Mouse (Mus musculus) hindbrain, embryonic 16.5 days (tissue): ENCODE data around the gene Tmcc1. TPM values are rescaled to one million over a fixed set of nuclear protein-coding genes. Genes with fewer than 3 reads are reported as not detected.
"Not testable (repeated sequence)": the region's sequence is repeated elsewhere in the genome, so short reads cannot be mapped to it uniquely, and the experiment has no call there.

Experiments used
- ATAC-seq: fragments of 200-750 bp; cut with Nextera tagmentation; 2 replicates; pipeline ENCODE4 v1.8.0; 2017; ENCODE audit warnings: moderate TSS enrichment, moderate library complexity
- H3K27ac ChIP-seq: fragments of 300-500 bp; sonication (generic); 2 replicates; pipeline ENCODE4 v1.5.1; 2014; ENCODE audit warnings: low read depth, mild to moderate bottlenecking, control low read depth, low read length, moderate library complexity
- H3K27me3 ChIP-seq: fragments of 300-500 bp; sonication (generic); replicated peaks from 2 replicates; pipeline ENCODE4 v1.6.1; 2014; ENCODE audit warnings: low read length; ENCODE audit not compliant: control insufficient read depth, insufficient read depth
- H3K36me3 ChIP-seq: fragments of 300-500 bp; sonication (generic); 2 replicates; pipeline ENCODE4 v1.6.1; 2014; ENCODE audit warnings: mild to moderate bottlenecking, low read length, moderate library complexity, mixed read lengths; ENCODE audit not compliant: control insufficient read depth, insufficient read depth
- H3K4me1 ChIP-seq: fragments of 300-500 bp; sonication (generic); 2 replicates; pipeline ENCODE4 v1.6.1; 2014; ENCODE audit warnings: low read depth, low read length; ENCODE audit not compliant: control insufficient read depth, insufficient read depth
- H3K4me2 ChIP-seq: fragments of 300-500 bp; sonication (generic); 2 replicates; pipeline ENCODE4 v1.6.1; 2014; ENCODE audit warnings: mild to moderate bottlenecking, low read length, control low read depth, moderate library complexity
- H3K4me3 ChIP-seq: fragments of 300-500 bp; sonication (generic); 2 replicates; pipeline ENCODE4 v1.5.1; 2014; ENCODE audit warnings: mild to moderate bottlenecking, low read length, control low read depth, moderate library complexity
- H3K9ac ChIP-seq: fragments of 300-500 bp; sonication (generic); 2 replicates; pipeline ENCODE4 v1.6.1; 2014; ENCODE audit warnings: low read depth, mild to moderate bottlenecking, control low read depth, low read length, moderate library complexity
- H3K9me3 ChIP-seq: fragments of 300-500 bp; sonication (generic); 2 replicates; pipeline ENCODE4 v1.6.1; 2014; ENCODE audit warnings: mild to moderate bottlenecking, low read length, moderate library complexity; ENCODE audit not compliant: control insufficient read depth
- WGBS: fragments of 180-500 bp; shearing (Covaris S2); extraction: QIAGEN DNeasy Blood & Tissue Kit; methylation state at CpG from one replicate; pipeline ENCODE4 v1.1.7; 2014; 5-methylcytosine and 5-hydroxymethylcytosine counted together
- polyA plus RNA-seq: library from polyadenylated mRNA; unstranded; fragments of >200 nt; fragmentation: Nextera tagmentation; extraction: Ambion mirVana; gene quantifications from 2 replicates; pipeline ENCODE4 v1.2.1, GENCODE M21; 2015

Gene Tmcc1
- polyA plus RNA-seq, 1 experiment from 2014 or later: 23.4 TPM

DNA sequence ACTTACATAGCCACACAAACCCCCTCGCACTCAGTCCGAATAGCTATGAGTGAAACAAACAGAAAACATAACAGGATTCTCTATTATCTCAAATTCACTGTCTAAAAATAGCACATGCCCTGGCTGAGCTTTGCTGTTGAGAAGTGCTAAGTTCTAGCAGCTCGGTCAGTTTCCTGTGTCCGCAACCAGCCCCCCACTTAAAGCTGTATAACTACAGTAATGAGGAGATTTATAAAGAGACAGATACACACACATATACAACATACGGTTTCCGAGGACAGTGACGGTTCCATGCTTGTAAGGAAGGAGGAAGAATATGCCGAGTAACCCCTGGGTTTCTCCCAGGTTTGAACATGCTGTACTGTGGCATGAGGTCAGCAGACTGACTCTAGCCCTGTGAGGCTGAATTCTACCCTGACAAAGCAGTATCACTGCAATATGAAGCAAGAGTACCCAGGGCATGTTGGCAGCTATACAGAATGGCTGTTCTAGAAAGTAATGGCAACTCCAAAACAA is 120.5 kb downstream of the Tmcc1 start:
- H3K4me3 ChIP-seq: no peak overlapping the region
- H3K4me2 ChIP-seq: peak overlapping the region; percentile 14; the same call in 1 of the 2 replicates
- ATAC-seq: no peak; the same call in 1 of the 2 replicates
- no peaks in the 10 kb centered on the region for H3K9me3 ChIP-seq
- no peaks in the 10 kb centered on the region for H3K36me3 ChIP-seq
- no peaks in the 10 kb centered on the region for H3K27me3 ChIP-seq
- peak overlapping the region; percentile 5 for H3K27ac ChIP-seq
- H3K4me1 ChIP-seq: peaks cover 9% of the 10 kb centered on the region
- no peak overlapping the region for H3K9ac ChIP-seq
- 48% methylated on average over 8 of the region's 8 CpGs for WGBS

DNA sequence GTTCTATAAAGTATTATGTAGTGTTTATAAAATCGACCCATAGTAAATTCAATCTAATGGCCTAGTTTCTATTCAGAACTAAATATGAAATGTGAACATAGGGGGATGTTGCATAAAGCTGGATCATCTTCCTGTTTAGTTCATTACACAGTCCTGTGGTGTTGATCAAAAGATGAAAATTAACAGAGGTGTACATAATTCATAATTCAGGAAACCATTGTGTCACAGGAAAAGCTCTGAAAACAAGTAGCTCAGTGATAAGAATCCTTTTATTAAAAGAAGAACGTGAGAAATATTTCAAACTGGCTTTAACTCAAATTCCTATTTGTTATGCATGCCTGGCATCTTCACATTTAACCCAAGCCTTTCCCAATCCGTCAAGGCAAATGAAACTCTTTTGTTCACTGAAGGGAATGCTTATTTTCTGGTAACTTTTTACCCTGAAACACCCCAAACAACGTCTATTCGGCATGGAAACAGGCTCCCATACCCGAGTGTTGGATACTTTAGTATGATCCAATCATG is 121.0 kb downstream of the Tmcc1 start:
- no peaks in the 10 kb centered on the region for H3K36me3 ChIP-seq
- peaks cover 9% of the 10 kb centered on the region for H3K4me1 ChIP-seq
- H3K9ac ChIP-seq: no peak overlapping the region
- no peak for ATAC-seq
- H3K4me3 ChIP-seq: no peak overlapping the region
- 23% methylated on average over 6 of the region's 6 CpGs for WGBS
- H3K9me3 ChIP-seq: no peaks in the 10 kb centered on the region
- H3K4me2 ChIP-seq: peak overlapping the region; percentile 14; the same call in 1 of the 2 replicates
- H3K27me3 ChIP-seq: no peaks in the 10 kb centered on the region
- H3K27ac ChIP-seq: peak overlapping the region; percentile 5

DNA sequence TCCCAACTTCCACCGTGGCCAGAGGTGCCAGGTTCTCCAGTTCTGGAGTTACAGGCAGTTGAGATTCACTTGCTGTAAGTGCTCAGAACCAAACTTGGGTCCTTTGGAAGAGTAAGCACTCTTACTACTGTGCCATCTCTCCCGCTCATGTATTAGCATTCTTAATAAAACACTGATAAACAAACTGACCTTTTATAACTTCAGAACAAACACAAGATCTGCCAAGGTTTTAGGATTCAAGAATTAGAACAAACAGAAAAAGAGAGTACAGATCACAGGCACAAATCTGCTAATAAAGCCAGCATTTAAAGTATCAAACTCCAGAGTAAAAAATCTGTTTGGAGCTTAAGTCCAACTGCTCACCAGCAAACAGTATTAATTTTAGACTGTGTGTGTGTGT is 121.5 kb downstream of the Tmcc1 start:
- Histone ChIP-seq H3K9ac (no peak overlapping the region), H3K9me3 (no peaks in the 10 kb centered on the region), H3K27me3 (no peaks in the 10 kb centered on the region), H3K4me3 (no peak overlapping the region), H3K27ac (no peak overlapping the region), H3K4me2 (no peak overlapping the region), H3K36me3 (no peaks in the 10 kb centered on the region), H3K4me1 (peaks cover 9% of the 10 kb centered on the region)
- ATAC-seq: no peak
- 97% methylated on average over 2 of the region's 2 CpGs for WGBS

DNA sequence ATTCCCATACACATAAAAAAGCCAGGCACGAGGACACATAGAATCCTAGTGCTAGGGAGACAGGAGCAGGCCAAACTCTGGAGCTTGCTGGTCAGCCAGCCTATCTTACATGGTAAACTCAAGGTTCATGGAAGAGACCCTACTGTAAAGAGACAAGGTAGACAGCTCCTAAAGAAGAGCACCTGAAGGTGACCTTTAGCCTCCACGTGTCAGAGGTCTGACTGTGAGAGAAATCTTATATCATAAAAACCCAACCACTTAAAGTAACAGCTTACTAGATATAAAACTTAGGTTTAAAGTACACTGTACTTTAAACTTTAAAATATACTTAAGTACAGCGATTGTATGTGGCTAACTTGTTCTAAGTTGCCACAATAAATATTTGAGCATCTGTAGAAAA is 122.7 kb downstream of the Tmcc1 start:
- H3K4me2 ChIP-seq: no peak overlapping the region
- H3K36me3 ChIP-seq: no peaks in the 10 kb centered on the region
- peaks cover 9% of the 10 kb centered on the region for H3K4me1 ChIP-seq
- H3K9me3 ChIP-seq: no peaks in the 10 kb centered on the region
- no peak for ATAC-seq
- 95% methylated on average over 3 of the region's 3 CpGs for WGBS
- no peak overlapping the region for H3K27ac ChIP-seq
- no peak overlapping the region for H3K4me3 ChIP-seq
- H3K9ac ChIP-seq: no peak overlapping the region
- no peaks in the 10 kb centered on the region for H3K27me3 ChIP-seq

DNA sequence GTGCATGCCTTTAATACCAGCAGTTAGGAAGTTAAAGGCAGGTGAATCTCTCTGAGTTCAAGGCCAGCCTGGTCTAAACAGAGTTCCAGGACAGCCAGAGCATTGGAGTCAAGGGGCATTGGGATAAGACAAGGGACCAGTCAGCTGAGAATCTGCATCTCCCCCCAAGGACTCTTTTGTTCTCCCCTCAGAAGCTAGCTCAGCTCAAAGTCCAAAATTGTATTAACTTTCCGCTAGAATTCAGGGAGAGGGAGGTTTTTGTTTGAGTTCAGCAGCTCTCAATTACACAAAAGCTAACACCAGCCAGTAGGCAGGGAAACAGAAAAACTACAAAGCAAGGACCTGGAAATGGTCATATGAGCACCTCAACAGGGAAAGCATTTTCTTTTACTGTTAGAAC is 129.8 kb downstream of the Tmcc1 start:
- ATAC-seq: no peak
- H3K4me1 ChIP-seq: no peaks in the 10 kb centered on the region
- no peaks in the 10 kb centered on the region for H3K27me3 ChIP-seq
- H3K36me3 ChIP-seq: no peaks in the 10 kb centered on the region
- H3K4me3 ChIP-seq: no peak overlapping the region
- H3K27ac ChIP-seq: no peak overlapping the region
- WGBS: 38% methylated on average over 1 of the region's 1 CpGs
- no peak overlapping the region for H3K4me2 ChIP-seq
- H3K9ac ChIP-seq: no peak overlapping the region
- H3K9me3 ChIP-seq: no peaks in the 10 kb centered on the region

DNA sequence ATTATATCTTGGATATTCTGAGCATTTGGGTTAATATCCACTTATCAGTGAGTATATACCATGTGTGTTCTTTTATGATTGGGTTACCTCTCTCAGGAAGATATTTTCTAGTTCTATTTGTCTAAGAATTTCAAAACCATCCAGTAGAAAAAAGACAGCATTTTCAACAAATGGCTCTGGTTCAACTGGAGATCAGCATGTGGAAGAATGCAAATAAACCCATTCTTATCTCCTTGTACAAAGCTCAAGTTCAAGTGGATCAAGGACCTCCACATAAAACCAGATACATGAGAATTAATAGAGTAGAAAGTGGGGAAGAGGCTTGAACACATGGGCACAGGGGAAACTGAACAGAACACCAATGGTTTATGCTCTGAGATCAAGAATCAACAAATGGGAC is 133.7 kb downstream of the Tmcc1 start:
- H3K27ac ChIP-seq, H3K4me2 ChIP-seq, H3K9me3 ChIP-seq, ATAC-seq, H3K36me3 ChIP-seq, H3K27me3 ChIP-seq, H3K9ac ChIP-seq, H3K4me3 ChIP-seq: not testable (repeated sequence)
- H3K4me1 ChIP-seq: peaks cover 13% of the 10 kb centered on the region

DNA sequence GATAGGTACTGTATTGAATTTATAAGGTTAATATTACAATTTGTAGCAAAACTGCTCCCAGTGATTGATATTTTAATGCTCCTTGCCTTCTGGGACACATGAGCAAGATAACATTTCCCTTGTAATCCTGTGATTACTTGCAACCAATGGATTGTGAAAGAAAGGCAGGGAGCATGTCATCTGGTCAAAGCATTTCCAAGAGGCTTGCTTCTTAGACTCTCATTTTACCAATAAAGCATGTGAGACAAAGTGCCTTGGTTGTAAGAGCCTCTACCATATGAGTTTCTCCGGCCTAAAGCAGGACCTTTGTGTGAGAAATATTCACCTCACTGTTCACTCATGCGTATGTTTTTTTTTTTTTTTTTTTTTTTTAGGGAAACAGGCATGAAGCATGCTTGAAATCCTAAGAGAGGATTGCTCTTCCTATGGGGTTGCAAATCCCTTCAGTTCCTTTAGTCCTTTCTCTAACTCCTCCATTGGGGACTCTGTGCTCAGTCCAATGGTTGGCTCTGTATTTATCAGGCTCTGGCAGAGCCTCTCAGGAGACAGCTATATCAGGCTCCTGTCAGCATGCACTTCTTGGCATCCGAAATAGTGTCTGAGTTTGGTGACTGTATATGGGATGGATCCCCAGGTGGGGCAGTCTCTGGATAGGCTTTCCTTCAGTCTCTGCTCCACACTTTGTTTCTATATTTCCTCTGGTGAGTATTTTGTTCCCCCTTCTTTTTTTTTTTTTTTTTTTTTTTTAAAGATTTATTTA is 134.6 kb downstream of the Tmcc1 start:
- no peak for ATAC-seq

DNA sequence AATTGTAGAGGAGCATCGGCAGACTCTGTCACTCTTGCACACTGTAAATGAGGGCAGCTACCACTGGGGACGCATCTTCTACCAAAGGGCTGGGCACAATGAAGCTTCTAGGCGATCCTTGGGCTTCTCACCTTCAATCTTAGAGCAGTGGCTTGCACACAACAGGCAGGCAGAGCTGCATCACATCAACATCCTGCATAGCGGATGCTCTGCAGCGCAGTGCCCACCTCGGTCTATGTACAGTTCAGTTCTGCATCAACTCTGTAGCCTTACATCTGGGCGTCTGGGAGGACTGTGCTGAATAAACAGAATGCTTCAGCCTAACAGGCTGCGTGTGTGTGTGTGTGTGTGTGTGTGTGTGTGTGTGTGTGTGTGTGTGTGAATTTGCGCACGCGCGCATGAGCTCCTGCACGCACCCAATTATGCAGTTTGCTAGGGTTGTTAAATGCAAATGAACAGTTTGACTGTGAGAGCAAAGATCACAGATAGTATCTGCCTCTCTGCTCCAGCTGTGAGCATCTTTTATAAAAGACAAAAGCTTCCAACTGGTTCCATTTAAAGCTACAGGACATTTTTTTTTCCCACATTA is 136.5 kb downstream of the Tmcc1 start:
- Histone ChIP-seq H3K4me3 (peak overlapping the region; percentile 44), H3K9me3 (no peaks in the 10 kb centered on the region), H3K4me2 (peak overlapping the region; percentile 54), H3K27ac (peak overlapping the region; percentile 86), H3K4me1 (peaks cover 18% of the 10 kb centered on the region), H3K9ac (peak overlapping the region; percentile 62), H3K36me3 (no peaks in the 10 kb centered on the region), H3K27me3 (no peaks in the 10 kb centered on the region)
- peak; percentile 92 for ATAC-seq
- WGBS: 9% methylated on average over 13 of the region's 13 CpGs

More for the DNA sequence above, 134.6 kb downstream of the Tmcc1 start:
- no peak overlapping the region for H3K9ac ChIP-seq
- H3K4me1 ChIP-seq: peaks cover 18% of the 10 kb centered on the region
- no peaks in the 10 kb centered on the region for H3K27me3 ChIP-seq
- H3K4me3 ChIP-seq: no peak overlapping the region
- no peaks in the 10 kb centered on the region for H3K36me3 ChIP-seq
- no peaks in the 10 kb centered on the region for H3K9me3 ChIP-seq
- WGBS: 61% methylated on average over 3 of the region's 3 CpGs
- H3K4me2 ChIP-seq: no peak overlapping the region
- no peak overlapping the region for H3K27ac ChIP-seq

DNA sequence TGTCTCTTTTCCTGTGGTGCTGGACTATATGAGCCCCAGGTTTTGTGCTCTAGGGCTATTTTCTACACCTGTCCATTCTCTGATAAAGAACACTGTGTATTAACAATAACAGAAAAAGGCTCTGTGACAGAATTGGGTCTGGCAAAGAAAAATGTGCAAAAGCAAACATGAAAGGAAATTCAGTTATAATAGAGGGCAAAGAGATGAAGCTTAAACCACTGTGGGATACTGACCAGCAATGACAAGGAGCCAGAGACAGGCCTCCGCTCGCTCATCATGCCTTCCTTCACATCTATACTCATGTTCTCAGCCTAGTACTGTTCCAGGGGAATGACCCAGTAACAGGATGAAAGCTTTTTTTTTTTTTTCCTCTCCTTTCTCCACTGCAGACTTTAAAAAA is 137.5 kb downstream of the Tmcc1 start:
- Histone ChIP-seq H3K4me1 (peaks cover 21% of the 10 kb centered on the region), H3K27me3 (no peaks in the 10 kb centered on the region), H3K4me2 (peak overlapping the region; percentile 54), H3K36me3 (no peaks in the 10 kb centered on the region), H3K9ac (no peak overlapping the region), H3K9me3 (no peaks in the 10 kb centered on the region), H3K4me3 (peak overlapping the region; percentile 44; the same call in 1 of the 2 replicates), H3K27ac (no peak overlapping the region)
- no peak for ATAC-seq
- 91% methylated on average over 2 of the region's 2 CpGs for WGBS
